Mouse (Mus musculus): ENCODE data around the gene Cldn6. TPM values are rescaled to one million over a fixed set of nuclear protein-coding genes. Genes with fewer than 3 reads are reported as not detected.

The Cldn6 gene
- polyA plus RNA-seq, 1 experiment = 0.48 TPM

GRCm38 (mm10) chr17:23706212-23706611 lies 27.2 kb downstream of the Cldn6 start:
- Histone ChIP-seq H3K9me3 (no peaks in the 10 kb centered on the region), H3K4me1 (no peaks in the 10 kb centered on the region), H3K27me3 (replicated peaks) (peaks cover 65% of the 10 kb centered on the region), H3K4me3 (replicated peaks) (no peak overlapping the region), H3K36me3 (replicated peaks; ENCODE audit: low read length) (no peaks in the 10 kb centered on the region)
- no peak for TF ChIP-seq FLI1 (IDR thresholded peaks at IDR 0.05; ENCODE audit: low read length)
- no peak for TF ChIP-seq GATA1 (IDR thresholded peaks at IDR 0.05; ENCODE audit: borderline replicate concordance, low read length)

GRCm38 (mm10) chr17:23717003-23717402 lies 38.0 kb downstream of the Cldn6 start:
- H3K27me3 ChIP-seq (replicated peaks) = peaks cover 73% of the 10 kb centered on the region
- H3K36me3 ChIP-seq (replicated peaks; ENCODE audit: low read length) = no peaks in the 10 kb centered on the region
- peaks cover 6% of the 10 kb centered on the region; the same call in 1 of the 2 replicates for H3K4me1 ChIP-seq

DNA sequence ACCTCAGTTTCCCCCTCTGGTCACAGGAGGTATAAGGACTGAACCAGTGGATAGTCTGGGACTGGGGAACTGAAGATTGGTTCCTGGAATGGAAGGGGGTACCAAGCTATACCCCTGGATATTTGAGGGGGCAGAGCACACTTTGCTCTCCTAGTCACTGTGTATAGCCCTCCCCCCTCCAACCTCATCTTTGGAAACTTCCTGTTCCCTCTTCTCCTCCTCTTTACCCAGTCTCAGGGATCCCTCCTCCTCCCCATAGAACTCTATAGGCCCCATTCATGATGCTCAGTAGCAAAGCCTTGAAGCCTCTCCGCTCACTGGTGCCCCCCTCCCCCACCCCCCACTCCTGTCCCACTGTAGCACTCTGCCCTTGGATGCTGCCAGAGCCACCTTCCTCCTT lies 40.4 kb downstream of the Cldn6 start:
- Histone ChIP-seq H3K4me1 (peaks cover 6% of the 10 kb centered on the region; the same call in 1 of the 2 replicates), H3K27me3 (replicated peaks) (peaks cover 58% of the 10 kb centered on the region)

More at GRCm38 (mm10) chr17:23717003-23717402, 38.0 kb downstream of the Cldn6 start:
- TF ChIP-seq FLI1 (IDR thresholded peaks at IDR 0.05; ENCODE audit: low read length) (no peak), GATA1 (IDR thresholded peaks at IDR 0.05; ENCODE audit: borderline replicate concordance, low read length) (no peak)
- no peak overlapping the region for H3K4me3 ChIP-seq (replicated peaks)
- no peaks in the 10 kb centered on the region for H3K9me3 ChIP-seq

DNA sequence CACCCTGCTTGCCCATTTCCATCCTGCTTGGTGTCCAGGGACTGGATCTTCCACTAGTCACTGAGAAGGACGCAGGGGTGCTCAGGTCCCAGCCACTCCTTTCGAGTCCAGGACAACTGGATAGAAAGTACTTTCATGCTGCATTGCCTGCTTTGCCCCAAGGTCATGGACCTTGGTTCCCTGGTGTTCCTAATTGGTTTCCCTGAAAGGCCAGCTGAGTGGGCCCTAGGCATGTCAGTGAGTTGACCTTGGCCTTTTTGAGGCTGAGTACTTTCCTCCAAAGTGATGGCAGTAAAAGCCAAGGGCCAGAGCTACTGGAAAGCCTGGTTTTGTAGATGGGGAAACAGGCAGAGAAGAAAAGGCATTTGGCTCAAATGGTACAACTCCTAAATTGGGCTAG lies 42.8 kb downstream of the Cldn6 start:
- no peaks in the 10 kb centered on the region for H3K9me3 ChIP-seq
- H3K4me1 ChIP-seq = peaks cover 20% of the 10 kb centered on the region
- no peak for TF ChIP-seq GATA1 (IDR thresholded peaks at IDR 0.05; ENCODE audit: borderline replicate concordance, low read length)
- no peak for TF ChIP-seq FLI1 (IDR thresholded peaks at IDR 0.05; ENCODE audit: low read length)
- H3K4me3 ChIP-seq (replicated peaks) = no peak overlapping the region
- peaks cover 48% of the 10 kb centered on the region for H3K27me3 ChIP-seq (replicated peaks)
- no peaks in the 10 kb centered on the region for H3K36me3 ChIP-seq (replicated peaks; ENCODE audit: low read length)

More for the DNA sequence above, 40.4 kb downstream of the Cldn6 start:
- H3K36me3 ChIP-seq (replicated peaks; ENCODE audit: low read length) = no peaks in the 10 kb centered on the region
- no peak for TF ChIP-seq GATA1 (IDR thresholded peaks at IDR 0.05; ENCODE audit: borderline replicate concordance, low read length)
- no peak for TF ChIP-seq FLI1 (IDR thresholded peaks at IDR 0.05; ENCODE audit: low read length)
- no peaks in the 10 kb centered on the region for H3K9me3 ChIP-seq
- H3K4me3 ChIP-seq (replicated peaks) = no peak overlapping the region

- Histone ChIP-seq H3K36me3 (replicated peaks; ENCODE audit: low read length) (no peaks in the 10 kb centered on the region), H3K4me1 (peaks cover 26% of the 10 kb centered on the region), H3K9me3 (no peaks in the 10 kb centered on the region), H3K4me3 (replicated peaks) (no peak within 1 kb of the TSS), H3K27me3 (replicated peaks) (peaks cover 43% of the 10 kb centered on the region)
- no peak for TF ChIP-seq FLI1 (IDR thresholded peaks at IDR 0.05; ENCODE audit: low read length)
Observed at GRCm38 (mm10) chr17:23722376-23723125, 43.5 kb downstream of the Cldn6 start, which contains the start of gene 1520401A03Rik. Gene 1520401A03Rik, minus strand, starts transcription at chr17:23722783.

DNA sequence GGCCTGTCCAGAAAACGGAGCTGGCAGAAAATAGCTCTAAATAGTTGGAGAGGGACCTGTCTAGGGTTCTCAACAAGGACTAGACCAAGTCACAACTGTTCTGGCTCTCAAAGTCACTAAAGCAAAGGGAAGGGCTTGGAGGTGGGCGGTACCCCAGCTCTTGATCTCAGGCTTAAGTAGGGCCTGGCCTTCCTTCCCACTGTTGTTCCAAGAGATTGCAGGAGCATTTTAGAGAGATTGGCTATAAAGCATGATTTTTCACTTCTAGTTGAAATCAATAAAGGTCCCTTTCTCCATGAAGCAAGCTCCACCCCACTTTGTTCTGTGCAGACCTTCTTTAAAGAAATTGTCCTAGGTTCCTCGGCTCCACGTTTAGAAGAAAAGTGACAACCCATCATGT lies 46.4 kb downstream of the Cldn6 start:
- Histone ChIP-seq H3K4me3 (replicated peaks) (peak overlapping the region; percentile 94), H3K27me3 (replicated peaks) (peaks cover 20% of the 10 kb centered on the region), H3K9me3 (no peaks in the 10 kb centered on the region), H3K4me1 (peaks cover 27% of the 10 kb centered on the region), H3K36me3 (replicated peaks; ENCODE audit: low read length) (no peaks in the 10 kb centered on the region)
- no peak for TF ChIP-seq FLI1 (IDR thresholded peaks at IDR 0.05; ENCODE audit: low read length)
- no peak for TF ChIP-seq GATA1 (IDR thresholded peaks at IDR 0.05; ENCODE audit: borderline replicate concordance, low read length)

- Histone ChIP-seq H3K27me3 (replicated peaks) (peaks cover 13% of the 10 kb centered on the region), H3K4me3 (replicated peaks) (peak within 1 kb of the TSS; percentile 94), H3K9me3 (no peaks in the 10 kb centered on the region), H3K36me3 (replicated peaks; ENCODE audit: low read length) (no peaks in the 10 kb centered on the region), H3K4me1 (peaks cover 29% of the 10 kb centered on the region)
- TF ChIP-seq FLI1 (IDR thresholded peaks at IDR 0.05; ENCODE audit: low read length) (no peak), GATA1 (IDR thresholded peaks at IDR 0.05; ENCODE audit: borderline replicate concordance, low read length) (no peak)
Observed at GRCm38 (mm10) chr17:23725999-23726757, 47.1 kb downstream of the Cldn6 start, which contains the start of gene Pkmyt1. Gene Pkmyt1, plus strand, starts transcription at chr17:23726336.

- Histone ChIP-seq H3K36me3 (replicated peaks; ENCODE audit: low read length) (no peaks in the 10 kb centered on the region), H3K4me3 (replicated peaks) (peak overlapping the region; percentile 94), H3K4me1 (peaks cover 29% of the 10 kb centered on the region), H3K9me3 (no peaks in the 10 kb centered on the region), H3K27me3 (replicated peaks) (peaks cover 8% of the 10 kb centered on the region)
- TF ChIP-seq GATA1 (IDR thresholded peaks at IDR 0.05; ENCODE audit: borderline replicate concordance, low read length) (no peak), FLI1 (IDR thresholded peaks at IDR 0.05; ENCODE audit: low read length) (no peak)
Observed at GRCm38 (mm10) chr17:23726758-23727142, 47.7 kb downstream of the Cldn6 start.

- TF ChIP-seq GATA1 (IDR thresholded peaks at IDR 0.05; ENCODE audit: borderline replicate concordance, low read length) (no peak), FLI1 (IDR thresholded peaks at IDR 0.05; ENCODE audit: low read length) (no peak)
- peaks cover 25% of the 10 kb centered on the region for H3K4me1 ChIP-seq
- H3K27me3 ChIP-seq (replicated peaks) = peaks cover under 1% of the 10 kb centered on the region
- H3K4me3 ChIP-seq (replicated peaks) = no peak overlapping the region
- peaks cover 31% of the 10 kb centered on the region for H3K36me3 ChIP-seq (replicated peaks; ENCODE audit: low read length)
- no peaks in the 10 kb centered on the region for H3K9me3 ChIP-seq
Observed at GRCm38 (mm10) chr17:23730441-23730840, 51.4 kb downstream of the Cldn6 start.

Other genes with a start within 250 kb of the Cldn6 start
- 0.01 TPM in 1 of 2 replicates, not detected in the other for gene Vmn2r117, start 199.6 kb upstream of the Cldn6 start, polyA plus RNA-seq (2012; ENCODE audit: insufficient read depth, low replicate concordance)
- gene Zfp213, start 115.0 kb upstream of the Cldn6 start, polyA plus RNA-seq (2012; ENCODE audit: insufficient read depth, low replicate concordance) = 4.9 and 8.0 TPM in 2 replicates
- gene Zfp13, start 79.8 kb upstream of the Cldn6 start, polyA plus RNA-seq (2012; ENCODE audit: insufficient read depth, low replicate concordance) = 0.96 TPM in 1 of 2 replicates, not detected in the other
- gene Zscan10, start 78.4 kb upstream of the Cldn6 start, polyA plus RNA-seq (2012; ENCODE audit: insufficient read depth, low replicate concordance) = not detected in 2 replicates
- not detected in 2 replicates for gene Mmp25, start 34.0 kb upstream of the Cldn6 start, polyA plus RNA-seq (2012; ENCODE audit: insufficient read depth, low replicate concordance)
- gene Bicdl2, start 18.7 kb upstream of the Cldn6 start, polyA plus RNA-seq (2012; ENCODE audit: insufficient read depth, low replicate concordance) = not detected in 2 replicates
- 263 and 516 TPM in 2 replicates for gene Hcfc1r1, start 5.7 kb upstream of the Cldn6 start, polyA plus RNA-seq (2012; ENCODE audit: insufficient read depth, low replicate concordance)
- 67.3 and 89.9 TPM in 2 replicates for gene Thoc6, start 5.4 kb upstream of the Cldn6 start, polyA plus RNA-seq (2012; ENCODE audit: insufficient read depth, low replicate concordance)
- gene Tnfrsf12a, start 1.8 kb upstream of the Cldn6 start, polyA plus RNA-seq (2012; ENCODE audit: insufficient read depth, low replicate concordance) = 3.1 TPM in 1 of 2 replicates, not detected in the other
- gene Cldn9, start 4.8 kb downstream of the Cldn6 start, polyA plus RNA-seq (2012; ENCODE audit: insufficient read depth, low replicate concordance) = not detected in 2 replicates
- 0.22 TPM in 1 of 2 replicates, not detected in the other for gene 1520401A03Rik, start 43.5 kb downstream of the Cldn6 start, polyA plus RNA-seq (2012; ENCODE audit: insufficient read depth, low replicate concordance)
- 43.9 and 71.2 TPM in 2 replicates for gene Pkmyt1, start 47.1 kb downstream of the Cldn6 start, polyA plus RNA-seq (2012; ENCODE audit: insufficient read depth, low replicate concordance)
- 1.7 TPM in 1 of 2 replicates, not detected in the other for gene Paqr4, start 61.6 kb downstream of the Cldn6 start, polyA plus RNA-seq (2012; ENCODE audit: insufficient read depth, low replicate concordance)
- gene Kremen2, start 66.6 kb downstream of the Cldn6 start, polyA plus RNA-seq (2012; ENCODE audit: insufficient read depth, low replicate concordance) = not detected in 2 replicates
- gene Flywch1, start 92.4 kb downstream of the Cldn6 start, polyA plus RNA-seq (2012; ENCODE audit: insufficient read depth, low replicate concordance) = 6.0 and 53.7 TPM in 2 replicates
- 17.2 and 29.2 TPM in 2 replicates for gene Flywch2, start 106.8 kb downstream of the Cldn6 start, polyA plus RNA-seq (2012; ENCODE audit: insufficient read depth, low replicate concordance)
- gene Srrm2, start 111.3 kb downstream of the Cldn6 start, polyA plus RNA-seq (2012; ENCODE audit: insufficient read depth, low replicate concordance) = 117 and 357 TPM in 2 replicates
- gene Elob, start 149.9 kb downstream of the Cldn6 start, polyA plus RNA-seq (2012; ENCODE audit: insufficient read depth, low replicate concordance) = 484 and 719 TPM in 2 replicates
- not detected in 2 replicates for gene Prss33, start 156.8 kb downstream of the Cldn6 start, polyA plus RNA-seq (2012; ENCODE audit: insufficient read depth, low replicate concordance)
- gene Prss32, start 164.6 kb downstream of the Cldn6 start, polyA plus RNA-seq (2012; ENCODE audit: insufficient read depth, low replicate concordance) = not detected in 2 replicates
- 0.28 TPM in 1 of 2 replicates, not detected in the other for gene Prss41, start 164.9 kb downstream of the Cldn6 start, polyA plus RNA-seq (2012; ENCODE audit: insufficient read depth, low replicate concordance)
- gene Prss21, start 188.8 kb downstream of the Cldn6 start, polyA plus RNA-seq (2012; ENCODE audit: insufficient read depth, low replicate concordance) = not detected in 2 replicates
- not detected in 2 replicates for gene Dcpp1, start 201.6 kb downstream of the Cldn6 start, polyA plus RNA-seq (2012; ENCODE audit: insufficient read depth, low replicate concordance)
- not detected in 2 replicates for gene Dcpp2, start 201.6 kb downstream of the Cldn6 start, polyA plus RNA-seq (2012; ENCODE audit: insufficient read depth, low replicate concordance)
- gene Dcpp3, start 238.2 kb downstream of the Cldn6 start, polyA plus RNA-seq (2012; ENCODE audit: insufficient read depth, low replicate concordance) = not detected in 2 replicates

All from megakaryocyte, embryonic 14.5 days (primary cell).